Mouse (Mus musculus): ENCODE data around the gene Slc38a4. TPM values are rescaled to one million over a fixed set of nuclear protein-coding genes. Genes with fewer than 3 reads are reported as not detected.

Gene Slc38a4
- polyA plus RNA-seq, 2 experiments: 24.4 to 52.7 TPM

DNA sequence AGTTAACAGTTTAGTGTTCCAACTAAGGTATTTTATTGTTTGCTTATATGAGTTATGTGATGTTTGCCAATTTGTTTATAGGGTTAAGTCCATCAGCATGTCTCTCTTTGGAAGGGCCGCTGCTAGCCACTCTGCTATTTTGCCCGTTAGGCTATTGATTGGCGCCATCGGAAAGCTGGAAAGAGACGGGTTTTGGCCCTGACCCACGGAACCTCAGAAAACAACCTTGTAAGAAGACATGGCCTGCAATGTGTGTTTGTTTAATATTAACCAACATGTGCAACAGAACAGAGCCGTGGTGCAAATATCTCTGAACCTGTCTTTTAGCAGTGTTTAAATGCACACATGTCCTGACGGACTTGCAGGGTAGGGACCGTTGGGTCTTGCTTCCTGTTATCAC lies 14.6 kb downstream of the Slc38a4 start:
- no peak for TF ChIP-seq CTCF (IDR thresholded peaks at IDR 0.05; ENCODE audit: low read depth)
- no peak for TF ChIP-seq EP300 (IDR thresholded peaks at IDR 0.05; ENCODE audit: low read depth)
- no peak overlapping the region for H3K4me2 ChIP-seq (ENCODE audit: low read depth)
- H3K9ac ChIP-seq (replicated peaks): no peak overlapping the region
- ATAC-seq (ENCODE audit: insufficient read depth) (no peak), DNase-seq (ENCODE audit: low read depth in 3 of 3, low spot score in 3 of 3) (no peak)
- WGBS (ENCODE audit: insufficient replicate concordance): 72% methylated on average over 9 of the region's 9 CpGs
- H3K4me3 ChIP-seq (ENCODE audit: insufficient read depth in 1 of 2, low read depth in 2 of 2, low read length in 2 of 2): no peak overlapping the region
- H3K27me3 ChIP-seq (ENCODE audit: control insufficient read depth, insufficient read depth, low read length): no peaks in the 10 kb centered on the region
- no peaks in the 10 kb centered on the region for H3K36me3 ChIP-seq (replicated peaks; ENCODE audit: control insufficient read depth, insufficient read depth, low read depth)
- peaks cover 0 to 10% of the 10 kb centered on the region in 2 experiments; a peak in 1 of 4 replicates for H3K4me1 ChIP-seq (replicated peaks; ENCODE audit: control insufficient read depth in 2 of 2, insufficient read depth in 2 of 2, low read length in 1 of 2)
- H3K9me3 ChIP-seq (ENCODE audit: control insufficient read depth, low read length): no peaks in the 10 kb centered on the region
- H3K27ac ChIP-seq: no peak overlapping the region

DNA sequence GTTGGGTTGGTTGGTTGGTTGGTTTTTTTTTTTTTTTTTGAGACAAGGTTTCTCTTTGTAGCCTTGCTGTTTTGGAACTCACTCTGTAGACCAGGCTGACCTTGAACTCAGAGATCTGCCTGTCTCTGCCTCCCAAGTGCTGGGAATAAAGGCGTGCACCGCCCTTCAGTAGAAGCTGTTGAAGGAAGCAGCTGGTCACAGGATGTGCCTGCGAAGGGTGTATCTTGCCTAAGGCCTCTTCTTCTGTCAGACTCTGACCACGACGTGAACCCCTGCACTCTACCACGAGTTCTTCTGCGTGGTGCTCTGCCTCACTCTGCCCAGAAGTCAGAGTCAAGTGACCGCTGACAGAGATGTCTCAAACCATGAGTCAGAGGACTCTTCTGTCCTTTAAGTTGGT lies 18.0 kb downstream of the Slc38a4 start:
- ATAC-seq (ENCODE audit: insufficient read depth) (no peak), DNase-seq (ENCODE audit: low read depth in 3 of 3, low spot score in 3 of 3) (no peak)
- no peak overlapping the region for H3K4me3 ChIP-seq (ENCODE audit: insufficient read depth in 1 of 2, low read depth in 2 of 2, low read length in 2 of 2)
- 33% methylated on average over 8 of the region's 8 CpGs for WGBS (ENCODE audit: insufficient replicate concordance)
- H3K4me1 ChIP-seq (replicated peaks; ENCODE audit: control insufficient read depth in 2 of 2, insufficient read depth in 2 of 2, low read length in 1 of 2): peaks cover 0 to 13% of the 10 kb centered on the region in 2 experiments; a peak in 2 of 4 replicates
- no peaks in the 10 kb centered on the region for H3K9me3 ChIP-seq (ENCODE audit: control insufficient read depth, low read length)
- no peaks in the 10 kb centered on the region for H3K27me3 ChIP-seq (ENCODE audit: control insufficient read depth, insufficient read depth, low read length)
- H3K27ac ChIP-seq: no peak overlapping the region
- H3K4me2 ChIP-seq (ENCODE audit: low read depth): no peak overlapping the region
- H3K9ac ChIP-seq (replicated peaks): no peak overlapping the region
- H3K36me3 ChIP-seq (replicated peaks; ENCODE audit: control insufficient read depth, insufficient read depth, low read depth): no peaks in the 10 kb centered on the region
- TF ChIP-seq CTCF (IDR thresholded peaks at IDR 0.05; ENCODE audit: low read depth) (no peak), EP300 (IDR thresholded peaks at IDR 0.05; ENCODE audit: low read depth) (no peak)

DNA sequence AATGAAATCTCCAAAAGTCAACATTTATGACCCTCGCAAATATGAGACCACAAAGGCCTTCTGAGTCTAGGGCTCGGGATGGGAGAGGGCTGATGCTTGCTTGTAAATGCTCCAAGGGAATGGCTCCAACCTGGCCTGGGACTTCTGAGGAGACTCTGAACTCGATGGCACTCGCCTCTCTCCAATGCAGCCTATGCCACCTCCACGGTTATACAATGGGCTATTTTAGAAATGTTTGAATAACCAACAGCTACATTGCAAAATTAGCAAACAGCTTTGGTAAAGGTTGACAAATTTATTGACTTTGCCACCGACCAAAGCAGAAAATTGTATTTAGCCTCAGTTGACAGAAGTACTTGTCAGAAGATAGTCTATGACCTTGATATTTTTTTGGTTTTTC lies 19.9 kb downstream of the Slc38a4 start:
- WGBS (ENCODE audit: insufficient replicate concordance): 57% methylated on average over 6 of the region's 6 CpGs
- Histone ChIP-seq H3K4me3 (ENCODE audit: insufficient read depth in 1 of 2, low read depth in 2 of 2, low read length in 2 of 2) (no peak overlapping the region), H3K4me1 (replicated peaks; ENCODE audit: control insufficient read depth in 2 of 2, insufficient read depth in 2 of 2, low read length in 1 of 2) (peaks cover 0 to 10% of the 10 kb centered on the region in 2 experiments; a peak in 2 of 4 replicates), H3K36me3 (replicated peaks; ENCODE audit: control insufficient read depth, insufficient read depth, low read depth) (no peaks in the 10 kb centered on the region), H3K9ac (replicated peaks) (no peak overlapping the region), H3K27ac (no peak overlapping the region), H3K27me3 (ENCODE audit: control insufficient read depth, insufficient read depth, low read length) (no peaks in the 10 kb centered on the region), H3K9me3 (ENCODE audit: control insufficient read depth, low read length) (no peaks in the 10 kb centered on the region), H3K4me2 (ENCODE audit: low read depth) (no peak overlapping the region)
- TF ChIP-seq CTCF (IDR thresholded peaks at IDR 0.05; ENCODE audit: low read depth) (no peak), EP300 (IDR thresholded peaks at IDR 0.05; ENCODE audit: low read depth) (no peak)
- DNase-seq (ENCODE audit: low read depth in 3 of 3, low spot score in 3 of 3) (no peak), ATAC-seq (ENCODE audit: insufficient read depth) (no peak)

DNA sequence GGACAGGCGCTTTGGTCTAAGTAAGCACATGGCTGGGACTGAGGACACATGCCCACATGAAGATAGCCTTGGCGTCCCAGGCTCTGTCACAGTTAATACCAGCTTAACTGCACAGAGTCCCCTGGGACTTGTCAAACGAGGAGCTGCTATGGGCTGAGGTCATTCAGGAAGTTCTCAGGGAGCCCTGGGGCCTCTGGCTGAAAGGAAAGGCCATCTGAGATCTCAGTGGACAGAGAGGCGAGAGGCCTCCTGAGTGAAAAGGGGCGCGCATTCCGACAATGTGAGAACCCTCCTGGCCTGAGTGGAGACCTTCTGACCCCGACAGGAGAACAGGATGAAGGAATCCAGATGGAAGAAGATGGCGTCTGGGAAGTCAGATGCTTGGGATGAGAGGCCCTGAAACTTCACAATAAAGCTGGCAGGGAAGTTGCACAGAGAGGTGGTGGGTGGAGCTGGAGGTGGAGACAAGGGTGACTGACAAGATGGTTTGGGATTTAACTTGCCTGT lies 22.2 kb downstream of the Slc38a4 start:
- no peaks in the 10 kb centered on the region for H3K27me3 ChIP-seq (ENCODE audit: control insufficient read depth, insufficient read depth, low read length)
- TF ChIP-seq CTCF (IDR thresholded peaks at IDR 0.05; ENCODE audit: low read depth) (no peak), EP300 (IDR thresholded peaks at IDR 0.05; ENCODE audit: low read depth) (no peak)
- no peak for ATAC-seq (ENCODE audit: insufficient read depth)

DNA sequence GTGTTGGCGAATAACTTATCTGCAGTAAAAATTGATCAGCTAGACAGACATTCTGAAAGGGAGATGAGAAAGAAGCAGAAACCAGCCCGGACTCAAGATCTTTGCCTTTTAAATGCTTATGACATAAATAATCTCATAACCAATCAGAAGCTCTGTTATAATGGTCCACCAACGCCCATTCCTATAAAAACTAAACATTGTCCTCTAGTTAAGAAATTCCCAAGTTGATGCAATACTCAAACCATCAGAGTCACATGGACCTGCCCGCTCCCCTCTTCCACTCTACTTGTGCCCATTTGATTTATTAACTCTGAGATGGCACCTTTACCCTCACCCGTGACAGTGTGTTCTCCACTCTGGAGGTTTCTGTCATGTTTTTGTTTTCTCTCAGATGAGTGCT lies 23.9 kb downstream of the Slc38a4 start:
- DNase-seq (ENCODE audit: low read depth in 3 of 3, low spot score in 3 of 3) (no peak), ATAC-seq (ENCODE audit: insufficient read depth) (no peak)
- no peaks in the 10 kb centered on the region for H3K27me3 ChIP-seq (ENCODE audit: control insufficient read depth, insufficient read depth, low read length)
- H3K36me3 ChIP-seq (replicated peaks; ENCODE audit: control insufficient read depth, insufficient read depth, low read depth): no peaks in the 10 kb centered on the region
- H3K4me2 ChIP-seq (ENCODE audit: low read depth): no peak overlapping the region
- H3K4me1 ChIP-seq (replicated peaks; ENCODE audit: control insufficient read depth in 2 of 2, insufficient read depth in 2 of 2, low read length in 1 of 2): peaks cover 0 to 18% of the 10 kb centered on the region in 2 experiments; a peak in 2 of 4 replicates
- WGBS (ENCODE audit: insufficient replicate concordance): 53% methylated on average over 5 of the region's 5 CpGs
- H3K4me3 ChIP-seq (ENCODE audit: insufficient read depth in 1 of 2, low read depth in 2 of 2, low read length in 2 of 2): no peak overlapping the region
- H3K9ac ChIP-seq (replicated peaks): no peak overlapping the region
- TF ChIP-seq EP300 (IDR thresholded peaks at IDR 0.05; ENCODE audit: low read depth) (no peak), CTCF (IDR thresholded peaks at IDR 0.05; ENCODE audit: low read depth) (no peak)
- no peak overlapping the region for H3K27ac ChIP-seq
- no peaks in the 10 kb centered on the region for H3K9me3 ChIP-seq (ENCODE audit: control insufficient read depth, low read length)

More for the DNA sequence above, 22.2 kb downstream of the Slc38a4 start:
- DNase-seq (ENCODE audit: low read depth in 3 of 3, low spot score in 3 of 3): no peak
- peaks cover 0 to 10% of the 10 kb centered on the region in 2 experiments; a peak in 2 of 4 replicates for H3K4me1 ChIP-seq (replicated peaks; ENCODE audit: control insufficient read depth in 2 of 2, insufficient read depth in 2 of 2, low read length in 1 of 2)
- no peaks in the 10 kb centered on the region for H3K36me3 ChIP-seq (replicated peaks; ENCODE audit: control insufficient read depth, insufficient read depth, low read depth)
- H3K4me3 ChIP-seq (ENCODE audit: insufficient read depth in 1 of 2, low read depth in 2 of 2, low read length in 2 of 2): no peak overlapping the region
- WGBS (ENCODE audit: insufficient replicate concordance): 48% methylated on average over 9 of the region's 9 CpGs
- no peaks in the 10 kb centered on the region for H3K9me3 ChIP-seq (ENCODE audit: control insufficient read depth, low read length)
- H3K27ac ChIP-seq: no peak overlapping the region
- H3K4me2 ChIP-seq (ENCODE audit: low read depth): no peak overlapping the region
- H3K9ac ChIP-seq (replicated peaks): no peak overlapping the region

Measured in liver, embryonic 14.5 days (tissue).